Mouse (Mus musculus): ENCODE results near the gene Vill. TPM values are rescaled to one million over a fixed set of nuclear protein-coding genes. Genes with fewer than 3 reads are reported as not detected.

Vill gene
- polyA plus RNA-seq, 1 experiment from 2014 or later: 16.1 TPM

- Histone ChIP-seq H3K9me3 (no peaks in the 10 kb centered on the region), H3K4me3 (no peak overlapping the region), H3K36me3 (no peaks in the 10 kb centered on the region), H3K27ac (no peak overlapping the region), H3K27me3 (ENCODE audit: insufficient read depth, poor library complexity, severe bottlenecking) (no peaks in the 10 kb centered on the region), H3K4me1 (replicated peaks) (peaks cover 19% of the 10 kb centered on the region)
- 87% methylated on average over 17 of the region's 17 CpGs for WGBS
- no peak for DNase-seq (ENCODE audit: low spot score)
Observed at GRCm38 (mm10) chr9:119114911-119115310, 62.3 kb downstream of the Vill start.

DNA sequence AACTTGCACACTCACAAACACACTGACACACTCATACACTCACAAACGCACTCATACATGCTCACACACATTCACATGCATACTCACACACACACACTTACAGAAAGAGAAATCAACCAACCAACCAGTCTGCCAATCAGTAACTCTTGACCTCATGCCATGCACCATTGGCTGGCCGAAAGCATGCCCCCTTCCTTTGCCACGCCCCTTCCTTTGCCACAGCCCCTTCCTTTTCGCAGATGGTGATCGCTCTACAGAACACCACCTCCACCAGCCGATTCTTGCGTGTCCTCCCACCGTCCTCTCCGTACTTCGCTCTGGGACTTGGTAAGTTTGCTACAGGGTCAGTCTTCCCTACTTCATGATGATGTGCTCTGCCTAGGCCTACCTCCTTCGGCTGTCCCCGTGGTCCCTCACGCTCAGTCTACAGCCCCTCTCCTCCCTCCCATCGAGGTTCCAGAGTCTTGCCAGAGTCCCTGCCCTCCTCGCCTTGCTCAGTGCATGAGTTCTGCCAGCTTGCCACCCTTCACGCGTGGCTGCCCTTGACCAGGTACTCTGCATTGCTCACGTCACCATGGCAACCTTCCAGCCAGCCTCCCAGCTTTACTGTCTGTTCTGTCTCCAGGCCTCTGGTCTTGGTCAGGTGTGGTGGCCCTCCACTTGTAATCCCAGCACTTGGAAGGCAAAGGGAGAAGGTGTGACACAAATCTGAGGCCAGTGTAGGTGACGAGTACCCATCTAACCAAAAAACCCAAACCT lies 67.0 kb downstream of the Vill start:
- peaks cover 40% of the 10 kb centered on the region for H3K4me1 ChIP-seq (replicated peaks)
- H3K27ac ChIP-seq: no peak overlapping the region; the same call in 1 of the 2 replicates
- no peak overlapping the region for H3K4me3 ChIP-seq
- H3K27me3 ChIP-seq (ENCODE audit: insufficient read depth, poor library complexity, severe bottlenecking): no peaks in the 10 kb centered on the region
- DNase-seq (ENCODE audit: low spot score): no peak
- H3K9me3 ChIP-seq: no peaks in the 10 kb centered on the region
- WGBS: 86% methylated on average over 19 of the region's 19 CpGs
- H3K36me3 ChIP-seq: no peaks in the 10 kb centered on the region

GRCm38 (mm10) chr9:119120168-119120560 lies 67.6 kb downstream of the Vill start:
- H3K9me3 ChIP-seq: no peaks in the 10 kb centered on the region
- H3K4me3 ChIP-seq: no peak overlapping the region
- H3K36me3 ChIP-seq: no peaks in the 10 kb centered on the region
- DNase-seq (ENCODE audit: low spot score): no peak
- no peak overlapping the region; the same call in 1 of the 2 replicates for H3K27ac ChIP-seq
- no peaks in the 10 kb centered on the region for H3K27me3 ChIP-seq (ENCODE audit: insufficient read depth, poor library complexity, severe bottlenecking)
- H3K4me1 ChIP-seq (replicated peaks): peaks cover 40% of the 10 kb centered on the region
- WGBS: 80% methylated on average over 3 of the region's 3 CpGs

Other genes starting within 250 kb of the Vill start
- gene Ctdspl, start 126.3 kb upstream of the Vill start, polyA plus RNA-seq (2016; fragmentation: Nextera tagmentation; extraction: Ambion mirVana): 6.8 and 8.3 TPM in 2 replicates
- gene Plcd1, start 40.7 kb downstream of the Vill start, polyA plus RNA-seq (2016; fragmentation: Nextera tagmentation; extraction: Ambion mirVana): 30.8 and 31.8 TPM in 2 replicates
- 1.6 and 1.8 TPM in 2 replicates for gene Dlec1, start 49.7 kb downstream of the Vill start, polyA plus RNA-seq (2016; fragmentation: Nextera tagmentation; extraction: Ambion mirVana)
- 1.3 and 1.5 TPM in 2 replicates for gene Acaa1b, start 104.3 kb downstream of the Vill start, polyA plus RNA-seq (2016; fragmentation: Nextera tagmentation; extraction: Ambion mirVana)
- gene Gm47289, start 106.4 kb downstream of the Vill start, polyA plus RNA-seq (2016; fragmentation: Nextera tagmentation; extraction: Ambion mirVana): not detected in 2 replicates
- not detected in 2 replicates for gene Slc22a13, start 156.3 kb downstream of the Vill start, polyA plus RNA-seq (2016; fragmentation: Nextera tagmentation; extraction: Ambion mirVana)